Mouse (Mus musculus) liver, embryonic 16.5 days (tissue): Measurements from ENCODE around the gene Nisch. TPM values are rescaled to one million over a fixed set of nuclear protein-coding genes. Genes with fewer than 3 reads are reported as not detected.

Experiments
- ATAC-seq: fragments of 200-750 bp; cut with Nextera tagmentation; 2 replicates; pipeline ENCODE4 v1.8.0; 2017; ENCODE audit warnings: low read depth, mild to moderate bottlenecking, moderate number of reproducible peaks, moderate library complexity
- H3K27ac ChIP-seq: fragments of 300-500 bp; sonication (generic); 2 replicates; pipeline ENCODE4 v1.5.1; 2014; ENCODE audit warnings: mild to moderate bottlenecking, low read length
- H3K27me3 ChIP-seq: fragments of 300-500 bp; sonication (generic); 2 replicates; pipeline ENCODE4 v1.6.1; 2014; ENCODE audit warnings: low read depth, low read length, mixed read lengths; ENCODE audit not compliant: control insufficient read depth, insufficient read depth
- H3K36me3 ChIP-seq: fragments of 300-500 bp; sonication (generic); 2 replicates; pipeline ENCODE4 v1.6.1; 2014; ENCODE audit warnings: mild to moderate bottlenecking; ENCODE audit not compliant: control insufficient read depth, insufficient read depth
- H3K4me1 ChIP-seq: fragments of 300-500 bp; sonication (generic); 2 replicates; pipeline ENCODE4 v1.6.1; 2014; ENCODE audit warnings: low read depth, low read length, mixed read lengths; ENCODE audit not compliant: control insufficient read depth
- H3K4me2 ChIP-seq: fragments of 300-500 bp; sonication (generic); 2 replicates; pipeline ENCODE4 v1.6.1; 2014; ENCODE audit warnings: low read depth, low read length, mixed read lengths
- H3K4me3 ChIP-seq: fragments of 300-500 bp; sonication (generic); 2 replicates; pipeline ENCODE4 v1.5.1; 2014; ENCODE audit warnings: low read depth, mild to moderate bottlenecking, low read length
- H3K9ac ChIP-seq: fragments of 300-500 bp; sonication (generic); 2 replicates; pipeline ENCODE4 v1.6.1; 2014; ENCODE audit warnings: low read depth, low read length
- H3K9me3 ChIP-seq: fragments of 300-500 bp; sonication (generic); replicated peaks from 2 replicates; pipeline ENCODE4 v1.6.1; 2016; ENCODE audit warnings: low read length; ENCODE audit not compliant: control insufficient read depth
- WGBS: fragments of 180-500 bp; shearing (Covaris S2); extraction: QIAGEN DNeasy Blood & Tissue Kit; methylation state at CpG from one replicate; pipeline ENCODE4 v1.1.7; 2014; ENCODE audit not compliant: insufficient replicate concordance; 5-methylcytosine and 5-hydroxymethylcytosine counted together
- polyA plus RNA-seq: library from polyadenylated mRNA; unstranded; fragments of >200 nt; fragmentation: Nextera tagmentation; extraction: Ambion mirVana; gene quantifications from 2 replicates; pipeline ENCODE4 v1.2.1, GENCODE M21; 2015

Gene Nisch
- polyA plus RNA-seq, 1 experiment from 2014 or later: 112 TPM

GRCm38 (mm10) chr14:31165458-31165857 is 51.3 kb downstream of the Nisch start:
- no peak overlapping the region for H3K4me3 ChIP-seq
- no peak overlapping the region for H3K4me2 ChIP-seq
- H3K27me3 ChIP-seq: no peaks in the 10 kb centered on the region
- H3K4me1 ChIP-seq: peaks cover 16% of the 10 kb centered on the region
- H3K27ac ChIP-seq: no peak overlapping the region
- WGBS: 28% methylated on average over 7 of the region's 7 CpGs
- H3K9me3 ChIP-seq: no peaks in the 10 kb centered on the region
- peaks cover under 1% of the 10 kb centered on the region; the same call in 1 of the 2 replicates for H3K36me3 ChIP-seq
- no peak for ATAC-seq
- no peak overlapping the region for H3K9ac ChIP-seq

- H3K27me3 ChIP-seq: no peaks in the 10 kb centered on the region
- no peak overlapping the region for H3K27ac ChIP-seq
- H3K4me3 ChIP-seq: no peak overlapping the region
- H3K36me3 ChIP-seq: no peaks in the 10 kb centered on the region
- no peak for ATAC-seq
- H3K9me3 ChIP-seq: no peaks in the 10 kb centered on the region
- H3K4me1 ChIP-seq: peaks cover 16% of the 10 kb centered on the region
- no peak overlapping the region for H3K9ac ChIP-seq
- WGBS: 64% methylated on average over 2 of the region's 2 CpGs
- H3K4me2 ChIP-seq: no peak overlapping the region
These were observed 51.7 kb downstream of the Nisch start for GRCm38 (mm10) chr14:31165010-31165409.

GRCm38 (mm10) chr14:31164067-31164466 is 52.7 kb downstream of the Nisch start:
- 29% methylated on average over 8 of the region's 8 CpGs for WGBS
- Histone ChIP-seq H3K4me2 (no peak overlapping the region), H3K9me3 (no peaks in the 10 kb centered on the region), H3K27ac (no peak overlapping the region), H3K36me3 (no peaks in the 10 kb centered on the region), H3K9ac (no peak overlapping the region), H3K4me3 (no peak overlapping the region), H3K4me1 (peaks cover 16% of the 10 kb centered on the region), H3K27me3 (no peaks in the 10 kb centered on the region)
- ATAC-seq: 0 out of 2 replicates have a peak, but pooled peaks have one; percentile 11

- Histone ChIP-seq H3K4me1 (peaks cover 14% of the 10 kb centered on the region), H3K4me3 (peak overlapping the region; percentile 23), H3K36me3 (no peaks in the 10 kb centered on the region), H3K27ac (peak overlapping the region; percentile 42), H3K4me2 (peak overlapping the region; percentile 38; the same call in 1 of the 2 replicates), H3K9ac (peak overlapping the region; percentile 26; the same call in 1 of the 2 replicates), H3K9me3 (no peaks in the 10 kb centered on the region), H3K27me3 (no peaks in the 10 kb centered on the region)
- no peak for ATAC-seq
- 59% methylated on average over 10 of the region's 10 CpGs for WGBS
These were observed 55.1 kb downstream of the Nisch start for GRCm38 (mm10) chr14:31161638-31162037.

- Histone ChIP-seq H3K36me3 (no peaks in the 10 kb centered on the region), H3K27ac (peak overlapping the region; percentile 42; the same call in 1 of the 2 replicates), H3K27me3 (no peaks in the 10 kb centered on the region), H3K4me3 (no peak overlapping the region; the same call in 1 of the 2 replicates), H3K9ac (no peak overlapping the region), H3K4me1 (peaks cover 10% of the 10 kb centered on the region), H3K9me3 (no peaks in the 10 kb centered on the region), H3K4me2 (peak overlapping the region; percentile 38; the same call in 1 of the 2 replicates)
- no peak for ATAC-seq
- 79% methylated on average over 7 of the region's 7 CpGs for WGBS
These were observed 55.6 kb downstream of the Nisch start for GRCm38 (mm10) chr14:31161191-31161590.

GRCm38 (mm10) chr14:31160196-31161150 is 56.3 kb downstream of the Nisch start:
- peak; percentile 75 for ATAC-seq
- Histone ChIP-seq H3K9ac (no peak overlapping the region), H3K27me3 (no peaks in the 10 kb centered on the region), H3K4me3 (peak overlapping the region; percentile 19), H3K4me2 (peak overlapping the region; percentile 32), H3K9me3 (no peaks in the 10 kb centered on the region), H3K36me3 (no peaks in the 10 kb centered on the region), H3K27ac (peak overlapping the region; percentile 72), H3K4me1 (peaks cover 8% of the 10 kb centered on the region)
- WGBS: 46% methylated on average over 27 of the region's 27 CpGs

GRCm38 (mm10) chr14:31145694-31146093 is 71.1 kb downstream of the Nisch start:
- H3K4me1 ChIP-seq: no peaks in the 10 kb centered on the region
- no peaks in the 10 kb centered on the region for H3K9me3 ChIP-seq
- ATAC-seq: no peak
- H3K4me2 ChIP-seq: no peak overlapping the region
- WGBS: 77% methylated on average over 11 of the region's 11 CpGs
- H3K9ac ChIP-seq: no peak overlapping the region
- peaks cover 16% of the 10 kb centered on the region for H3K36me3 ChIP-seq
- H3K4me3 ChIP-seq: no peak overlapping the region
- no peaks in the 10 kb centered on the region for H3K27me3 ChIP-seq
- H3K27ac ChIP-seq: no peak overlapping the region

- H3K4me3 ChIP-seq: no peak overlapping the region
- H3K27me3 ChIP-seq: no peaks in the 10 kb centered on the region
- peaks cover 46% of the 10 kb centered on the region for H3K36me3 ChIP-seq
- no peaks in the 10 kb centered on the region; the same call in 1 of the 2 replicates for H3K4me1 ChIP-seq
- no peak overlapping the region for H3K9ac ChIP-seq
- no peak for ATAC-seq
- WGBS: 83% methylated on average over 14 of the region's 14 CpGs
- no peak overlapping the region for H3K4me2 ChIP-seq
- H3K27ac ChIP-seq: no peak overlapping the region
- no peaks in the 10 kb centered on the region for H3K9me3 ChIP-seq
These were observed 75.7 kb downstream of the Nisch start for GRCm38 (mm10) chr14:31141011-31141410.

GRCm38 (mm10) chr14:31140141-31140540 is 76.6 kb downstream of the Nisch start:
- Histone ChIP-seq H3K4me1 (no peaks in the 10 kb centered on the region; the same call in 1 of the 2 replicates), H3K27me3 (no peaks in the 10 kb centered on the region), H3K27ac (no peak overlapping the region), H3K9ac (no peak overlapping the region), H3K9me3 (no peaks in the 10 kb centered on the region), H3K36me3 (peaks cover 53% of the 10 kb centered on the region), H3K4me3 (no peak overlapping the region), H3K4me2 (no peak overlapping the region)
- no peak for ATAC-seq
- WGBS: 75% methylated on average over 15 of the region's 15 CpGs
